Mouse (Mus musculus) midbrain, embryonic 12.5 days (tissue): ENCODE measurements around the gene Dnaja2. TPM values are rescaled to one million over a fixed set of nuclear protein-coding genes. Genes with fewer than 3 reads are reported as not detected.
A peak's percentile ranks its signal among the peaks of the same experiment; 100 is the strongest.

Experiments used
- ATAC-seq: fragments of 200-750 bp; cut with Nextera tagmentation; 2 replicates; pipeline ENCODE4 v1.8.0; 2017; ENCODE audit warnings: low read depth, moderate TSS enrichment, moderate library complexity; ENCODE audit not compliant: low FRiP score
- H3K27ac ChIP-seq: fragments of 300-500 bp; sonication (generic); replicated peaks from 2 replicates; pipeline ENCODE4 v1.5.1; 2016; ENCODE audit warnings: mild to moderate bottlenecking
- H3K27me3 ChIP-seq: fragments of 300-500 bp; sonication (generic); 2 replicates; pipeline ENCODE4 v1.6.1; 2016; ENCODE audit warnings: mild to moderate bottlenecking
- H3K36me3 ChIP-seq: fragments of 300-500 bp; sonication (generic); 2 replicates; pipeline ENCODE4 v1.6.1; 2016
- H3K4me1 ChIP-seq: fragments of 300-500 bp; sonication (generic); 2 replicates; pipeline ENCODE4 v1.6.1; 2016
- H3K4me2 ChIP-seq: fragments of 300-500 bp; sonication (generic); replicated peaks from 2 replicates; pipeline ENCODE4 v1.6.1; 2016; ENCODE audit warnings: mild to moderate bottlenecking, moderate library complexity
- H3K4me3 ChIP-seq: fragments of 300-500 bp; sonication (generic); 2 replicates; pipeline ENCODE4 v1.5.1; 2016; ENCODE audit warnings: mild to moderate bottlenecking
- H3K9ac ChIP-seq: fragments of 300-500 bp; sonication (generic); replicated peaks from 2 replicates; pipeline ENCODE4 v1.6.1; 2016; ENCODE audit warnings: mild to moderate bottlenecking, moderate library complexity
- H3K9me3 ChIP-seq: fragments of 300-500 bp; sonication (generic); 2 replicates; pipeline ENCODE4 v1.6.1; 2016; ENCODE audit warnings: mild to moderate bottlenecking
- WGBS: fragments of 180-500 bp; shearing (Covaris S2); methylation state at CpG from one replicate; pipeline ENCODE4 v1.1.7; 2016; 5-methylcytosine and 5-hydroxymethylcytosine counted together
- polyA plus RNA-seq: library from polyadenylated mRNA; unstranded; fragments of >200 nt; fragmentation: Nextera tagmentation; extraction: Ambion mirVana; gene quantifications from 2 replicates; pipeline ENCODE4 v1.2.1, GENCODE M21; 2016

Dnaja2 gene
- polyA plus RNA-seq, 1 experiment from 2014 or later, result 164 TPM

- no peak overlapping the region for H3K4me2 ChIP-seq
- no peak overlapping the region for H3K4me3 ChIP-seq
- no peaks in the 10 kb centered on the region for H3K9me3 ChIP-seq
- H3K27me3 ChIP-seq, result no peaks in the 10 kb centered on the region
- H3K4me1 ChIP-seq, result no peaks in the 10 kb centered on the region
- ATAC-seq, result no peak
- no peak overlapping the region for H3K9ac ChIP-seq
- WGBS, result 90% methylated on average over 2 of the region's 2 CpGs
- H3K27ac ChIP-seq, result no peak overlapping the region
- H3K36me3 ChIP-seq, result no peaks in the 10 kb centered on the region
Measured at GRCm38 (mm10) chr8:85588596-85588995, 33.5 kb upstream of the Dnaja2 start.

GRCm38 (mm10) chr8:85577666-85578065 lies 22.5 kb upstream of the Dnaja2 start:
- ATAC-seq, result no peak
- no peak overlapping the region for H3K27ac ChIP-seq
- H3K9me3 ChIP-seq, result no peaks in the 10 kb centered on the region
- H3K27me3 ChIP-seq, result no peaks in the 10 kb centered on the region
- no peak overlapping the region for H3K9ac ChIP-seq
- H3K4me1 ChIP-seq, result no peaks in the 10 kb centered on the region
- WGBS, result 91% methylated on average over 3 of the region's 3 CpGs
- no peak overlapping the region for H3K4me3 ChIP-seq
- no peak overlapping the region for H3K4me2 ChIP-seq
- H3K36me3 ChIP-seq, result no peaks in the 10 kb centered on the region

- H3K9me3 ChIP-seq, result no peaks in the 10 kb centered on the region
- H3K4me2 ChIP-seq, result no peak overlapping the region
- H3K4me1 ChIP-seq, result no peaks in the 10 kb centered on the region
- no peaks in the 10 kb centered on the region for H3K27me3 ChIP-seq
- 89% methylated on average over 2 of the region's 2 CpGs for WGBS
- no peak overlapping the region for H3K4me3 ChIP-seq
- ATAC-seq, result no peak
- H3K9ac ChIP-seq, result no peak overlapping the region
- no peak overlapping the region for H3K27ac ChIP-seq
- no peaks in the 10 kb centered on the region for H3K36me3 ChIP-seq
Measured at GRCm38 (mm10) chr8:85573972-85574496, 18.9 kb upstream of the Dnaja2 start.

GRCm38 (mm10) chr8:85570466-85570865 lies 15.3 kb upstream of the Dnaja2 start:
- no peaks in the 10 kb centered on the region for H3K4me1 ChIP-seq
- no peak overlapping the region for H3K4me3 ChIP-seq
- ATAC-seq, result no peak
- no peak overlapping the region for H3K27ac ChIP-seq
- no peaks in the 10 kb centered on the region for H3K27me3 ChIP-seq
- H3K9me3 ChIP-seq, result no peaks in the 10 kb centered on the region
- H3K4me2 ChIP-seq, result no peak overlapping the region
- no peaks in the 10 kb centered on the region for H3K36me3 ChIP-seq
- 83% methylated on average over 4 of the region's 4 CpGs for WGBS
- no peak overlapping the region for H3K9ac ChIP-seq

- 95% methylated on average over 2 of the region's 2 CpGs for WGBS
- Histone ChIP-seq H3K36me3 (no peaks in the 10 kb centered on the region), H3K9ac (no peak overlapping the region), H3K27me3 (no peaks in the 10 kb centered on the region), H3K4me2 (no peak overlapping the region), H3K4me1 (no peaks in the 10 kb centered on the region), H3K9me3 (no peaks in the 10 kb centered on the region), H3K4me3 (no peak overlapping the region), H3K27ac (no peak overlapping the region)
- no peak for ATAC-seq
Measured at GRCm38 (mm10) chr8:85567801-85568200, 12.7 kb upstream of the Dnaja2 start.

- Histone ChIP-seq H3K4me2 (no peak overlapping the region), H3K9ac (no peak overlapping the region), H3K4me1 (no peaks in the 10 kb centered on the region), H3K27ac (no peak overlapping the region), H3K9me3 (no peaks in the 10 kb centered on the region), H3K36me3 (no peaks in the 10 kb centered on the region), H3K4me3 (no peak overlapping the region), H3K27me3 (no peaks in the 10 kb centered on the region)
- no peak for ATAC-seq
- WGBS, result 79% methylated on average over 3 of the region's 3 CpGs
Measured at GRCm38 (mm10) chr8:85565186-85565585, 10.0 kb upstream of the Dnaja2 start.

- H3K9ac ChIP-seq, result no peak overlapping the region
- no peak for ATAC-seq
- H3K4me3 ChIP-seq, result no peak overlapping the region
- H3K27me3 ChIP-seq, result no peaks in the 10 kb centered on the region
- no peaks in the 10 kb centered on the region for H3K36me3 ChIP-seq
- WGBS, result 95% methylated on average over 8 of the region's 8 CpGs
- no peak overlapping the region for H3K4me2 ChIP-seq
- H3K27ac ChIP-seq, result no peak overlapping the region
- no peaks in the 10 kb centered on the region for H3K4me1 ChIP-seq
- H3K9me3 ChIP-seq, result no peaks in the 10 kb centered on the region
Measured at GRCm38 (mm10) chr8:85563336-85563735, 8.2 kb upstream of the Dnaja2 start.

- Histone ChIP-seq H3K27me3 (no peaks in the 10 kb centered on the region), H3K9me3 (no peaks in the 10 kb centered on the region), H3K4me2 (no peak overlapping the region), H3K9ac (no peak overlapping the region), H3K36me3 (no peaks in the 10 kb centered on the region), H3K4me1 (peaks cover 5% of the 10 kb centered on the region; the same call in 1 of the 2 replicates), H3K27ac (no peak overlapping the region), H3K4me3 (no peak overlapping the region)
- WGBS, result 76% methylated on average over 2 of the region's 2 CpGs
- no peak for ATAC-seq
Measured at GRCm38 (mm10) chr8:85559966-85560365, 4.8 kb upstream of the Dnaja2 start.

GRCm38 (mm10) chr8:85559201-85559600 lies 4.1 kb upstream of the Dnaja2 start:
- H3K36me3 ChIP-seq, result no peaks in the 10 kb centered on the region
- no peak overlapping the region for H3K27ac ChIP-seq
- no peak overlapping the region for H3K4me3 ChIP-seq
- H3K4me2 ChIP-seq, result no peak overlapping the region
- H3K9me3 ChIP-seq, result no peaks in the 10 kb centered on the region
- no peaks in the 10 kb centered on the region for H3K27me3 ChIP-seq
- H3K4me1 ChIP-seq, result peaks cover 6% of the 10 kb centered on the region
- WGBS, result 96% methylated on average over 1 of the region's 1 CpGs
- no peak for ATAC-seq
- H3K9ac ChIP-seq, result no peak overlapping the region

GRCm38 (mm10) chr8:85557601-85557986 lies 2.5 kb upstream of the Dnaja2 start:
- Histone ChIP-seq H3K27me3 (no peaks in the 10 kb centered on the region), H3K4me3 (no peak overlapping the region), H3K36me3 (0 out of 2 replicates have a peak, but pooled peaks cover 6% of the 10 kb centered on the region), H3K27ac (no peak overlapping the region), H3K9me3 (no peaks in the 10 kb centered on the region), H3K9ac (no peak overlapping the region), H3K4me1 (peaks cover 8% of the 10 kb centered on the region), H3K4me2 (no peak overlapping the region)
- 82% methylated on average over 3 of the region's 3 CpGs for WGBS
- ATAC-seq, result no peak

GRCm38 (mm10) chr8:85556986-85557600 lies 1.9 kb upstream of the Dnaja2 start:
- H3K4me3 ChIP-seq, result no peak overlapping the region
- no peak overlapping the region for H3K9ac ChIP-seq
- H3K9me3 ChIP-seq, result no peaks in the 10 kb centered on the region
- H3K27me3 ChIP-seq, result no peaks in the 10 kb centered on the region
- H3K27ac ChIP-seq, result no peak overlapping the region
- H3K36me3 ChIP-seq, result peaks cover 11% of the 10 kb centered on the region; the same call in 1 of the 2 replicates
- H3K4me1 ChIP-seq, result peaks cover 8% of the 10 kb centered on the region
- WGBS, result 58% methylated on average over 2 of the region's 2 CpGs
- ATAC-seq, result no peak
- no peak overlapping the region for H3K4me2 ChIP-seq

GRCm38 (mm10) chr8:85554391-85555180 lies 558 bp downstream of the Dnaja2 start:
- H3K4me3 ChIP-seq, result peak overlapping the region; percentile 99
- peak overlapping the region; percentile 85 for H3K27ac ChIP-seq
- peak overlapping the region; percentile 97 for H3K9ac ChIP-seq
- ATAC-seq, result peak; percentile 91
- under 1% methylated on average over 61 of the region's 66 CpGs for WGBS
- no peaks in the 10 kb centered on the region for H3K9me3 ChIP-seq
- peak overlapping the region; percentile 81 for H3K4me2 ChIP-seq
- H3K36me3 ChIP-seq, result peaks cover 25% of the 10 kb centered on the region
- H3K4me1 ChIP-seq, result peaks cover 8% of the 10 kb centered on the region
- no peaks in the 10 kb centered on the region for H3K27me3 ChIP-seq
